Mouse (Mus musculus) gastrocnemius, postnatal 4 days (tissue): Measurements from ENCODE around the gene Syt2. TPM values are rescaled to one million over a fixed set of nuclear protein-coding genes. Genes with fewer than 3 reads are reported as not detected.

Experiments
- DNase-seq, 2 experiments: peaks; one replicate each; pipeline ENCODE4 v3.0.0; 2021 to 2022; ENCODE audit warnings: low spot score in 2 of 2, mixed read lengths in 2 of 2
- total RNA-seq, 2 experiments: library from RNA; stranded (reverse); gene quantifications; 2 replicates each; pipeline ENCODE4 v1.2.3; 2021

Syt2 gene
- total RNA-seq, 2 experiments from 2014 or later = 0.08 TPM; not detected in 1

GRCm38 (mm10) chr1:134647591-134647990 lies 1.1 kb downstream of the Syt2 start:
- DNase-seq = no peak

GRCm38 (mm10) chr1:134650816-134651215 lies 4.3 kb downstream of the Syt2 start:
- DNase-seq = no peak

- no peak for DNase-seq
Measured at GRCm38 (mm10) chr1:134651268-134651850, 4.9 kb downstream of the Syt2 start.

GRCm38 (mm10) chr1:134651851-134652398 lies 5.4 kb downstream of the Syt2 start:
- DNase-seq = no peak

- no peak for DNase-seq
Measured at GRCm38 (mm10) chr1:134653603-134654257, 7.3 kb downstream of the Syt2 start.

- no peak for DNase-seq
Measured at GRCm38 (mm10) chr1:134658841-134659240, 12.4 kb downstream of the Syt2 start.

- no peak for DNase-seq
Measured at GRCm38 (mm10) chr1:134660163-134660562, 13.7 kb downstream of the Syt2 start.

GRCm38 (mm10) chr1:134671234-134672070 lies 25.0 kb downstream of the Syt2 start:
- no peak for DNase-seq

GRCm38 (mm10) chr1:134674312-134674711 lies 27.8 kb downstream of the Syt2 start:
- DNase-seq = no peak

GRCm38 (mm10) chr1:134679445-134679844 lies 33.0 kb downstream of the Syt2 start:
- no peak for DNase-seq

GRCm38 (mm10) chr1:134680617-134681016 lies 34.1 kb downstream of the Syt2 start:
- no peak for DNase-seq

- no peak for DNase-seq
Measured at GRCm38 (mm10) chr1:134682460-134682859, 36.0 kb downstream of the Syt2 start.

- DNase-seq = no peak
Measured at GRCm38 (mm10) chr1:134686834-134687421, 40.5 kb downstream of the Syt2 start.

- no peak for DNase-seq
Measured at GRCm38 (mm10) chr1:134696302-134696701, 49.8 kb downstream of the Syt2 start.

- DNase-seq = no peak
Measured at GRCm38 (mm10) chr1:134697073-134697472, 50.6 kb downstream of the Syt2 start.

GRCm38 (mm10) chr1:134697522-134698250 lies 51.2 kb downstream of the Syt2 start:
- no peak for DNase-seq

- DNase-seq = no peak
Measured at GRCm38 (mm10) chr1:134698486-134698885, 52.0 kb downstream of the Syt2 start.

GRCm38 (mm10) chr1:134699390-134699789 lies 52.9 kb downstream of the Syt2 start:
- DNase-seq = no peak

- DNase-seq = no peak
Measured at GRCm38 (mm10) chr1:134700151-134700550, 53.7 kb downstream of the Syt2 start.

GRCm38 (mm10) chr1:134700634-134701033 lies 54.2 kb downstream of the Syt2 start:
- DNase-seq = no peak

GRCm38 (mm10) chr1:134701191-134701590 lies 54.7 kb downstream of the Syt2 start:
- no peak for DNase-seq
